ENCODE assay signal across 8 mouse cellular contexts in the genomic region with DNA sequence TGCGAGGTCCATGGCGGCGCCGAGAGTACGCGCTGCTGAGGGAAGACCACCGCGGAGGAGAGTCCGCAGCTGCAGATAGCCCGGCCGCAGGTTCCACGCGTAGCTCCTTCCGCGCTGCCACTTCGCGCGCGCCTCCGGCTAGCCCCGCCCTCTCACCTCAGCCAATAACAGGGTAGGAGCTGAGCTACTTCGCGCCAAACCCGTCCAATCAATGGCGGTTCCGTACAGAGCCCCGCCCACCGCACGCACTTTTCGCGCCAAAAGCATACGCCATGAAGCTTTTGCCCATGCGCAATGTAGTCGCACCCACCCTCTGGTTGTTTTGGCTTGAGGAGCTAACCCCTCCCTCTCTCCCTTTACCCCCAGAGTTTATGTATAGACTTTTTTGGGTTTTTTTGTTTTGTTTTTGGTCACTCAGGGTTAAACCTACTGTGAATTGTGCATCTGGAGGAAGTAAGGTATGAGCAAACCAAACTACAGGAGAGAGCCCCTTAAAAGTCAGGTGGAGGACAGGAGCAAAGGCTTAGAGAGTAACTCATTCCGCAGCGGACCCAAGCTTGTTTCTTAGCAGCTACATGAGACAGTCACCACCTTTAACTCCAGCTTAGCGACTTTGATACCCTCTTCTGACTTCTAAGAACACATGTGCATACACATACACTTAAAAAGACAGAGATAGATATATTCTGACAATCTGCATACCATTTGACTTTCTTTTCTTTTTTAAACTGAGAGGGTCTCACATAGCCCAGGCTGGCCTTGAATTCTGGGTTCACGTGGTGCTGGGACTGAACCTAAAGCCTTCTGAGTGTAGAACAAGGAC. TPM values are rescaled to one million over a fixed set of nuclear protein-coding genes. Genes with fewer than 3 reads are reported as not detected.
DNase-seq lines count a peak whose midpoint lies in the region; ATAC-seq lines count a peak whose summit lies in the region.

TSS of gene Mcm6 (minus strand) at position 111 of the 823 bp plus-strand sequence.

- H3K27me3 ChIP-seq in heart, embryonic 10.5 days (ENCODE audit: insufficient read depth, poor library complexity, severe bottlenecking), result no peaks in the 10 kb centered on the region
- H3K27me3 ChIP-seq in kidney, embryonic 15.5 days, result no peaks in the 10 kb centered on the region

- 2% methylated on average over 38 of the region's 38 CpGs for WGBS in heart, embryonic 10.5 days
- WGBS in kidney, embryonic 15.5 days, result 2% methylated on average over 38 of the region's 38 CpGs

- peaks cover 17% of the 10 kb centered on the region for H3K4me1 ChIP-seq in heart, embryonic 10.5 days
- peaks cover 32% of the 10 kb centered on the region for H3K4me1 ChIP-seq in kidney, embryonic 15.5 days

- peak; percentile 85 for ATAC-seq in erythroblast, adult 5-6 weeks (replicated peaks; ENCODE audit: low FRiP score, poor library complexity, severe bottlenecking)
- peak; percentile 98 for ATAC-seq in kidney, embryonic 15.5 days (replicated peaks; ENCODE audit: low FRiP score)
- ATAC-seq in monocyte, adult 5-6 weeks (replicated peaks; ENCODE audit: insufficient number of reproducible peaks, low FRiP score, low TSS enrichment, poor library complexity, severe bottlenecking), result peak; percentile 97

- peaks cover 48% of the 10 kb centered on the region for H3K36me3 ChIP-seq in heart, embryonic 10.5 days
- H3K36me3 ChIP-seq in kidney, embryonic 15.5 days, result peaks cover 50% of the 10 kb centered on the region

- peak within 1 kb of the TSS; percentile 83 for H3K9ac ChIP-seq in kidney, embryonic 15.5 days

- peak; percentile 93 to 94 for DNase-seq in B cell, adult 2 months
- peak; percentile 97 for DNase-seq in brain, adult 2 months (ENCODE audit: low read depth, low spot score)
- peak; percentile 98 for DNase-seq in heart, embryonic 10.5 days (ENCODE audit: low spot score)
- peak; percentile 97 for DNase-seq in liver
- peak; percentile 96 to 97 for DNase-seq in spleen, postnatal 4 days (ENCODE audit: low spot score in 2 of 2)

- peak within 1 kb of the TSS; percentile 92 for H3K4me3 ChIP-seq in heart, embryonic 10.5 days
- peak within 1 kb of the TSS; percentile 91 for H3K4me3 ChIP-seq in kidney, embryonic 15.5 days (replicated peaks)

- H3K27ac ChIP-seq in heart, embryonic 10.5 days, result peak within 1 kb of the TSS; percentile 97
- peak within 1 kb of the TSS; percentile 96 for H3K27ac ChIP-seq in kidney, embryonic 15.5 days

- H3K4me2 ChIP-seq in kidney, embryonic 15.5 days, result peak within 1 kb of the TSS; percentile 65

- H3K9me3 ChIP-seq in heart, embryonic 10.5 days, result no peaks in the 10 kb centered on the region
- H3K9me3 ChIP-seq in kidney, embryonic 15.5 days (replicated peaks), result no peaks in the 10 kb centered on the region

RNA-seq across cellular contexts. Expression of gene Mcm6, which starts in this region (rescaled TPM):
- 71.5 and 108 TPM in 2 replicates for total RNA-seq in erythroblast, adult 5-6 weeks (2015; ENCODE audit: low replicate concordance)
- total RNA-seq in erythroblast, adult 5-6 weeks (2017; ENCODE audit: low replicate concordance), result 86.1 and 116 TPM in 2 replicates
- 233 and 248 TPM in 2 replicates for polyA plus RNA-seq in heart, embryonic 10.5 days (2016; fragmentation: Nextera tagmentation; extraction: Ambion mirVana)
- polyA plus RNA-seq in kidney, embryonic 15.5 days (2015; fragmentation: Nextera tagmentation; extraction: Ambion mirVana), result 253 and 265 TPM in 2 replicates
- total RNA-seq in monocyte, adult 5-6 weeks (2017), result 50.1 to 76.0 TPM (median 57.7 TPM) in 3 replicates

Comparison
In these comparisons a context has a peak if more than half of its experiments do, and no peak if none do; other contexts are left out.
1. Peak in every context shown above with its lines: DNase-seq, ATAC-seq, H3K4me3 ChIP-seq and H3K27ac ChIP-seq.